Mouse (Mus musculus): ENCODE measurements around the gene Hist1h3c. TPM values are rescaled to one million over a fixed set of nuclear protein-coding genes. Genes with fewer than 3 reads are reported as not detected.
"Not testable (repeated sequence)": the region's sequence is repeated elsewhere in the genome, so short reads cannot be mapped to it uniquely, and the experiment has no call there.

The Hist1h3c gene
- polyA plus RNA-seq, 1 experiment: 6.1 TPM

DNA sequence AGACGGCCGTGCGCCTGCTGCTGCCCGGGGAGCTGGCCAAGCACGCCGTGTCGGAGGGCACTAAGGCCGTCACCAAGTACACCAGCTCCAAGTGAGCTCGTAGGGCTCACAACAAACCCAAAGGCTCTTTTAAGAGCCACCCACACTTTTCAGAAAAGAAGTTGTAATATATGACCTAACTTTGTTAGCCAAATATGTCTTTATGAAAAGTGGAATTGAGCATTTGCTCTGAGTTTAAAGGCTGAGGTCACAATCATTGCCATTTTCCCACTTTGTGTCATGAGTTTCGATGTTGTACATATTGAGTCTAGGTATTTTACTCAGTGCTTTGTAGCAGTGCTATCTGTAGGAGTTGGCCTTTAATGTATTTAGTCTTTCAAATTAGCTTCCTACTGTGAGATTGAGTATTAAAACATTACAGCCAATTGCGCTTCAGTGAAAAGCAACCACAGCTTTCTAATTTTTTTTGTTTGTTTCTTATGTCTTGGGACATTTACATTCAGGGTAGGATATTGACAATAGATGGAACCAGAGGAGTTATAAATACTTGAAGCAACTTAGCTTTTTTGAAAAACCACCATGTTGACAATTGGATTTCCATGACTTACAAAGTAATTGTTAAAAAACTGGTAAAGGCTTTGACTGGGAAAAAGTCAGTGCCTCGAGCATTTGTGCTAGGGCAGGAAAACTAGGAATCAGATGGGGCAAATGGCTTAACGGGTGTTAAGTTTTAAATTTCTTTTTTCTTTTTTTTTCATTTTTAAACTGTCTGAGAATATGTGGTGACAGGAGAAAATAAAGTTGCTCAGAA is 1.9 kb upstream of the Hist1h3c start:
- no peak for TF ChIP-seq FOSL1 (IDR thresholded peaks at IDR 0.05; ENCODE audit: insufficient read depth, low read length, poor library complexity, severe bottlenecking)
- TF ChIP-seq MAX (IDR thresholded peaks at IDR 0.05): no peak
- no peak for TF ChIP-seq CTCF (IDR thresholded peaks at IDR 0.05; ENCODE audit: control insufficient read depth, insufficient read depth, insufficient read length)
- no peak for TF ChIP-seq MYOD1 (IDR thresholded peaks at IDR 0.05; ENCODE audit: control insufficient read depth, insufficient read length, low read depth)
- no peak for TF ChIP-seq CEBPB (IDR thresholded peaks at IDR 0.05; ENCODE audit: low read depth)
- no peak for TF ChIP-seq MYOG (IDR thresholded peaks at IDR 0.05; ENCODE audit: control insufficient read depth, extremely low read depth, insufficient read length)
- TF ChIP-seq USF1 (IDR thresholded peaks at IDR 0.05; ENCODE audit: low read depth): no peak
- no peak overlapping the region for H3K4me3 ChIP-seq (ENCODE audit: insufficient read depth, poor library complexity, severe bottlenecking)

DNA sequence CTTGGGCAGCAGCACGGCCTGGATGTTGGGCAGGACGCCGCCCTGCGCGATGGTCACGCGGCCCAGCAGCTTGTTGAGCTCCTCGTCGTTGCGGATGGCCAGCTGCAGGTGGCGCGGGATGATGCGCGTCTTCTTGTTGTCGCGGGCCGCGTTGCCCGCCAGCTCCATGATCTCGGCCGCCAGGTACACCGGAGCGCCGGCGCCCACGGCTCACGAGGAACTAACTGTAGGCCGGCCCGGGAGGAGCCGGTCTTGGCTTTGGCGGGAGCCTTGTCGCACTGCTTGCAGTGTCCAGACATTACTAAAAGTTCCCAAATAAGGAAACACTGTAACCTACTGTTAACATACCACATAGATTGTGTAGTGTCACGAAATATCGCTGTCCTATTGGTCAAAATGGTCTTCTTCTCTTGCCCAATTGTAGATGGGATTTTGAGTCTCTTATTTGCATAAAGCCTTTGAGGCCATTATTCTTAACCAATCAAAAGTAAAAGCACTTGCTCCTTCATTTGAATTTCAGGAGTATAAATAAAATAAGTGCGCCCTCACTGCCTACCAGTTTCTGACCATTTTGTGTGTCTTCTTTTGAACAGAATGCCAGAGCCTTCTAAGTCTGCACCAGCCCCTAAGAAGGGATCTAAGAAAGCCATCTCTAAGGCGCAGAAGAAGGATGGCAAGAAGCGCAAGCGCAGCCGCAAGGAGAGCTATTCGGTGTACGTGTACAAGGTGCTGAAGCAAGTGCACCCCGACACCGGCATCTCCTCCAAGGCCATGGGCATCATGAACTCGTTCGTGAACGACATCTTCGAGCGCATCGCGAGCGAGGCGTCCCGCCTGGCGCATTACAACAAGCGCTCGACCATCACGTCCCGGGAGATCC is 1.0 kb upstream of the Hist1h3c start, which contains the start of gene Hist1h2bb:
Hist1h2bb (plus strand) TSS at position 534 of the 880 bp plus-strand sequence.
- Histone ChIP-seq H3K4me3 (ENCODE audit: insufficient read depth, poor library complexity, severe bottlenecking) (peak within 1 kb of the TSS; percentile 12), H3ac (ENCODE audit: control insufficient read depth, insufficient read length, low read depth) (peak within 1 kb of the TSS; percentile 76)
- H3K27me3 ChIP-seq (ENCODE audit: control insufficient read depth, insufficient read depth, insufficient read length); H3K79me2 ChIP-seq (ENCODE audit: control insufficient read depth, insufficient read depth); H3K36me3 ChIP-seq (ENCODE audit: control insufficient read depth, insufficient read depth); H3K79me3 ChIP-seq (ENCODE audit: low read depth): not testable (repeated sequence)

More for the DNA sequence above, 1.9 kb upstream of the Hist1h3c start:
- Histone ChIP-seq H3K27me3 (ENCODE audit: control insufficient read depth, insufficient read depth, insufficient read length) (no peaks in the 10 kb centered on the region), H3K79me3 (ENCODE audit: low read depth) (no peaks in the 10 kb centered on the region), H3K36me3 (ENCODE audit: control insufficient read depth, insufficient read depth) (no peaks in the 10 kb centered on the region), H3K79me2 (ENCODE audit: control insufficient read depth, insufficient read depth) (no peaks in the 10 kb centered on the region), H3ac (ENCODE audit: control insufficient read depth, insufficient read length, low read depth) (no peak overlapping the region)

DNA sequence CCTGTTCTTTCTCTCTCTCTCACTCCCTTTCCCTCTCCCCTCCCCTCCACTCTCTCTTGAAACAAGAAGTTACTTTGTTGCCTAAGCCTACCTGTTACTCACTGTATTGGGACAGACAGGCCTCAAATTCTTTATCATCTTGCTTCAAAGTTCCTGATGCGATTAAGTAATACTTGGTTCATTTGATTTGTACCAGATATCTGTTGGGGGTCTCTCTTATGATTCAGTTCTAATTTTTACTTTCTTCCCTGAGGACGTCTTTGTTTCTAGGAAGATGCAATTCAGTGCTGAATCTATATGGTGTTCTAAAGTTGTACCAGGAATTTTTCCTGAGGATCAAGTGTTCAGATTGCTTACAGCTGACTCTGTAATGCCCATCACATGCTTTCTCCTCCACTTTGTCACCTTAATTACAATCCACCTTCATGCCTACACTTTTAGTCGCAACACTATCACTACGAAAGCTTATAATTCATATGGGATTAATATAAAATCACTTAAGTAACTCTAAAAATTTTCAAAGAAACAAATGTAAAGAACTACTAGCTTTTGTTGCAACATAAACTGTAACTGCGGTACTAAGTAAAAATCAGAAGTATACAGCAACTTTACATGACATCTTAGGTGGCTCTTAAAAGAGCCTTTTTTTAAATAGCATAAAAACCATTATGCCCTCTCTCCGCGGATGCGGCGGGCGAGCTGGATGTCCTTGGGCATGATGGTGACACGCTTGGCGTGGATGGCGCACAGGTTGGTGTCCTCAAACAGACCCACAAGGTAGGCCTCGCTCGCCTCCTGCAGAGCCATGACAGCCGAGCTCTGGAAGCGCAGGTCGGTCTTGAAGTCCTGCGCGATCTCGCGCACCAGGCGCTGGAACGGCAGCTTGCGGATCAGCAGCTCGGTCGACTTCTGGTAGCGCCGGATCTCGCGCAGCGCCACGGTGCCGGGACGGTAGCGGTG is 701 bp downstream of the Hist1h3c start:
- H3K79me2 ChIP-seq (ENCODE audit: control insufficient read depth, insufficient read depth): no peaks in the 10 kb centered on the region
- peak overlapping the region; percentile 23 for H3K4me3 ChIP-seq (ENCODE audit: insufficient read depth, poor library complexity, severe bottlenecking)
- no peaks in the 10 kb centered on the region for H3K27me3 ChIP-seq (ENCODE audit: control insufficient read depth, insufficient read depth, insufficient read length)
- no peaks in the 10 kb centered on the region for H3K36me3 ChIP-seq (ENCODE audit: control insufficient read depth, insufficient read depth)
- peaks cover 1% of the 10 kb centered on the region for H3K79me3 ChIP-seq (ENCODE audit: low read depth)
- peak overlapping the region; percentile 48 for H3ac ChIP-seq (ENCODE audit: control insufficient read depth, insufficient read length, low read depth)
- TF ChIP-seq MYOD1 (IDR thresholded peaks at IDR 0.05; ENCODE audit: control insufficient read depth, insufficient read length, low read depth): no peak
- no peak for TF ChIP-seq CTCF (IDR thresholded peaks at IDR 0.05; ENCODE audit: control insufficient read depth, insufficient read depth, insufficient read length)
- peak; percentile 9 for TF ChIP-seq MAX (IDR thresholded peaks at IDR 0.05)
- no peak for TF ChIP-seq MYOG (IDR thresholded peaks at IDR 0.05; ENCODE audit: control insufficient read depth, extremely low read depth, insufficient read length)
- no peak for TF ChIP-seq USF1 (IDR thresholded peaks at IDR 0.05; ENCODE audit: low read depth)
- peak; percentile 10 for TF ChIP-seq FOSL1 (IDR thresholded peaks at IDR 0.05; ENCODE audit: insufficient read depth, low read length, poor library complexity, severe bottlenecking)
- peak; percentile 16 for TF ChIP-seq CEBPB (IDR thresholded peaks at IDR 0.05; ENCODE audit: low read depth)

DNA sequence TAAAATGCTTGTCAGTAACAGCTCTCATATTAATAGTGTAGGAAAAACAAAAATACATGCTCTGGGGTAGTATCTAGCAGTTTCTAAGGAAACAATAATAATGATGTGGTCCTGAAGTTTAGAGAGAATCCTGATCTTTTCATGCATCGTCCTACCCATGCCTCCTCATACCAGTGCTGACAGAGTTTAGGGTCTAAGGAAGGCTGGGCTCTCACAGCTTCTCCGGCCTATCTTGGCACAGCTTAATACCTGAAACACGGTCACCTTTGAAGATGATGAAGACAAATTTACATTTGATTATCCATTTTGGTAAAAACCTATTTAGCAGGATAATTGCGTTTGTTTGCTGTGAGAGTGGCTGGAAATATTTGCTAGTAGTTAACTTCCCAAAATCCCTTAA is 1.4 kb downstream of the Hist1h3c start:
- no peak for TF ChIP-seq MYOG (IDR thresholded peaks at IDR 0.05; ENCODE audit: control insufficient read depth, extremely low read depth, insufficient read length)
- no peak for TF ChIP-seq MYOD1 (IDR thresholded peaks at IDR 0.05; ENCODE audit: control insufficient read depth, insufficient read length, low read depth)
- TF ChIP-seq USF1 (IDR thresholded peaks at IDR 0.05; ENCODE audit: low read depth): no peak
- TF ChIP-seq FOSL1 (IDR thresholded peaks at IDR 0.05; ENCODE audit: insufficient read depth, low read length, poor library complexity, severe bottlenecking): no peak
- no peak for TF ChIP-seq CTCF (IDR thresholded peaks at IDR 0.05; ENCODE audit: control insufficient read depth, insufficient read depth, insufficient read length)
- TF ChIP-seq CEBPB (IDR thresholded peaks at IDR 0.05; ENCODE audit: low read depth): no peak
- no peak for TF ChIP-seq MAX (IDR thresholded peaks at IDR 0.05)
- no peaks in the 10 kb centered on the region for H3K79me2 ChIP-seq (ENCODE audit: control insufficient read depth, insufficient read depth)
- no peak overlapping the region for H3K4me3 ChIP-seq (ENCODE audit: insufficient read depth, poor library complexity, severe bottlenecking)

DNA sequence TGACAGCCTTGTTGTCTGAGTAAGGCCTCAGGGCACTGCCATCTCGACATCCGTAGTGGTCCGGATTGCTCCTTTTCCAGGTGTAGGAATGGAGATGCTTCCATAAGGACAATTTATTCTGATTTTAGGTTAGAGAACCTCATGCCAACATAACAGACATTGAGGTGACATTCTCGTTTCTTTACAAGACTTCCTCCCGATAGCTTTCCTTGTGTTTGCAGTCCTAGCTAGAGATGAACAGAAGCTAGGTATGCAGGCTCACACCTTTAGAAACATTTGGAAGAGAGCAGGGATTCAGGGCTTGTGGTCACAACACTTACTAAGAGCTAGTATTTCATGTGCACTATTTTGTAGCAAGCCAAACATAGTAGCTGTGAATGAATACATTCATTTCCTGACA is 2.2 kb downstream of the Hist1h3c start:
- H3ac ChIP-seq (ENCODE audit: control insufficient read depth, insufficient read length, low read depth): no peak overlapping the region
- TF ChIP-seq CEBPB (IDR thresholded peaks at IDR 0.05; ENCODE audit: low read depth): no peak
- TF ChIP-seq USF1 (IDR thresholded peaks at IDR 0.05; ENCODE audit: low read depth): no peak
- TF ChIP-seq FOSL1 (IDR thresholded peaks at IDR 0.05; ENCODE audit: insufficient read depth, low read length, poor library complexity, severe bottlenecking): no peak
- no peak for TF ChIP-seq MAX (IDR thresholded peaks at IDR 0.05)
- no peak for TF ChIP-seq CTCF (IDR thresholded peaks at IDR 0.05; ENCODE audit: control insufficient read depth, insufficient read depth, insufficient read length)
- TF ChIP-seq MYOD1 (IDR thresholded peaks at IDR 0.05; ENCODE audit: control insufficient read depth, insufficient read length, low read depth): no peak
- TF ChIP-seq MYOG (IDR thresholded peaks at IDR 0.05; ENCODE audit: control insufficient read depth, extremely low read depth, insufficient read length): no peak
- no peaks in the 10 kb centered on the region for H3K79me2 ChIP-seq (ENCODE audit: control insufficient read depth, insufficient read depth)
- H3K36me3 ChIP-seq (ENCODE audit: control insufficient read depth, insufficient read depth): no peaks in the 10 kb centered on the region
- no peaks in the 10 kb centered on the region for H3K27me3 ChIP-seq (ENCODE audit: control insufficient read depth, insufficient read depth, insufficient read length)
- peaks cover 1% of the 10 kb centered on the region for H3K79me3 ChIP-seq (ENCODE audit: low read depth)
- no peak overlapping the region for H3K4me3 ChIP-seq (ENCODE audit: insufficient read depth, poor library complexity, severe bottlenecking)

More for the DNA sequence above, 1.4 kb downstream of the Hist1h3c start:
- Histone ChIP-seq H3ac (ENCODE audit: control insufficient read depth, insufficient read length, low read depth) (no peak overlapping the region), H3K27me3 (ENCODE audit: control insufficient read depth, insufficient read depth, insufficient read length) (no peaks in the 10 kb centered on the region), H3K79me3 (ENCODE audit: low read depth) (peaks cover 1% of the 10 kb centered on the region), H3K36me3 (ENCODE audit: control insufficient read depth, insufficient read depth) (no peaks in the 10 kb centered on the region)
